Mouse (Mus musculus) left cerebral cortex, adult 8-10 months (tissue): ENCODE data around the gene Armcx4. TPM values are rescaled to one million over a fixed set of nuclear protein-coding genes. Genes with fewer than 3 reads are reported as not detected.

Experiments used
- total RNA-seq, 4 experiments: library from RNA; stranded (reverse); gene quantifications; 2 replicates each; pipeline ENCODE4 v1.2.4; 2022

The Armcx4 gene
- total RNA-seq, 4 experiments from 2014 or later, result 33.8 to 37.4 (median 36.1) TPM

Other genes with a start within 250 kb of the Armcx4 start
- not detected for gene Taf7l, start 210.0 kb upstream of the Armcx4 start, total RNA-seq
- gene Timm8a1, start 144.7 kb upstream of the Armcx4 start, total RNA-seq, result 10 to 100 TPM; 12.2 to 16.4 (median 15.2) TPM
- 1 to 10 TPM in 3 of 4 experiments, under 1 TPM in 1; 0.97 to 2.0 (median 1.6) TPM for gene Btk, start 102.9 kb upstream of the Armcx4 start, total RNA-seq
- 100 to 1,000 TPM; 108 to 148 (median 130) TPM for gene Rpl36a, start 100.9 kb upstream of the Armcx4 start, total RNA-seq
- gene Gla, start 85.4 kb upstream of the Armcx4 start, total RNA-seq, result 10 to 100 TPM; 10.1 to 12.1 (median 11.9) TPM
- gene Hnrnph2, start 85.3 kb upstream of the Armcx4 start, total RNA-seq, result 100 to 1,000 TPM; 157 to 169 (median 162) TPM
- 10 to 100 TPM; 62.8 to 84.9 (median 74.9) TPM for gene Armcx1, start 31.4 kb downstream of the Armcx4 start, total RNA-seq
- gene Armcx6, start 64.9 kb downstream of the Armcx4 start, total RNA-seq, result 1 to 10 TPM; 5.8 to 9.2 (median 7.9) TPM
- 10 to 100 TPM; 63.5 to 75.7 (median 70.6) TPM for gene Armcx3, start 70.1 kb downstream of the Armcx4 start, total RNA-seq
- gene Armcx2, start 122.7 kb downstream of the Armcx4 start, total RNA-seq, result 10 to 100 TPM; 83.2 to 89.9 (median 85.7) TPM